Mouse (Mus musculus): Measurements from ENCODE around the gene Elp6.

GRCm38 (mm10) chr9:110277431-110277881 lies 27.5 kb upstream of the Elp6 start:
- TF ChIP-seq EP300 (IDR thresholded peaks at IDR 0.05; ENCODE audit: insufficient read depth, low read depth, low read length) (no peak), CTCF (IDR thresholded peaks at IDR 0.05; ENCODE audit: low read depth, low read length) (no peak)
